Mouse (Mus musculus) erythroblast, embryonic 14.5 days (primary cell): ENCODE results near the gene Csf3r.

Experiments used
- GATA1 ChIP-seq: IDR thresholded peaks from 2 replicates; pipeline ENCODE4 v1.6.1; 2012; ENCODE audit warnings: low read length, inconsistent platforms, mixed read lengths
- TAL1 ChIP-seq: IDR thresholded peaks from 3 replicates; pipeline ENCODE4 v1.6.1; 2012; ENCODE audit warnings: low read length, inconsistent platforms, mixed read lengths

DNA sequence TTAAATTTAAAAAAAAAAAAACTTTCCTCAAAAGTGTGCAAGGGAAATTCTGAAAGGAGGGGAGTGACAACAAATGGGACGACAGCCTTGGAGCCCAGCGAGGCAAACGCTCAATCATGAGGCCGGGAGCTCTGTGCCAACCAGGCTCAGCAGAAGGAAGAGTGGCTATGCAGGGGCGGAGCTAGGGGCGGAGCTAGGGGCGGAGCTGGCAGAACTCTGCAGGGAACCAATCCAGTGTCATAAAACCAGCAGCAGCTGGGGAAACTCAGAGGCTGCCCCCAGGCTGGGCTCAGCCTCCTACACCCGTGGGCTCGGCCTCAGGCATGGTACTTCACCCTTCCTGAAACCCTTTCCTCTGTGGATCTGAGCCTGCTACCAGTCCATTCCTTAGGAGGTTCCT is 46.6 kb upstream of the Csf3r start:
- TF ChIP-seq GATA1 (no peak), TAL1 (no peak)
